Mouse (Mus musculus) kidney, postnatal 0 days (tissue): ENCODE data around the gene Ccdc12. TPM values are rescaled to one million over a fixed set of nuclear protein-coding genes. Genes with fewer than 3 reads are reported as not detected.
A peak's percentile ranks its signal among the peaks of the same experiment; 100 is the strongest.

Source experiments
- ATAC-seq: fragments of 200-750 bp; cut with Nextera tagmentation; replicated peaks from 2 replicates; pipeline ENCODE4 v1.8.0; 2017; ENCODE audit warnings: low read depth, moderate number of reproducible peaks, moderate TSS enrichment, moderate library complexity; ENCODE audit not compliant: low FRiP score
- DNase-seq: peaks from one replicate; pipeline ENCODE4 v3.0.0-alpha.2; 2016; ENCODE audit warnings: low spot score
- H3K27ac ChIP-seq: fragments of 300-500 bp; sonication (generic); 2 replicates; pipeline ENCODE4 v1.5.1; 2014; ENCODE audit warnings: mild to moderate bottlenecking
- H3K27me3 ChIP-seq: fragments of 300-500 bp; sonication (generic); 2 replicates; pipeline ENCODE4 v1.6.1; 2014; ENCODE audit warnings: low read length, mixed read lengths; ENCODE audit not compliant: insufficient read depth
- H3K36me3 ChIP-seq: fragments of 300-500 bp; sonication (generic); 2 replicates; pipeline ENCODE4 v1.6.1; 2014; ENCODE audit warnings: low read length, mixed read lengths; ENCODE audit not compliant: insufficient read depth
- H3K4me1 ChIP-seq: fragments of 300-500 bp; sonication (generic); replicated peaks from 2 replicates; pipeline ENCODE4 v1.6.1; 2014; ENCODE audit warnings: antibody characterized with exemption, low read length, mixed read lengths; ENCODE audit not compliant: insufficient read depth
- H3K4me2 ChIP-seq: fragments of 300-500 bp; sonication (generic); 2 replicates; pipeline ENCODE4 v1.6.1; 2014; ENCODE audit warnings: mild to moderate bottlenecking, low read length, moderate library complexity, mixed read lengths
- H3K4me3 ChIP-seq: fragments of 300-500 bp; sonication (generic); replicated peaks from 2 replicates; pipeline ENCODE4 v1.5.1; 2014; ENCODE audit warnings: low read depth, low read length
- H3K9ac ChIP-seq: fragments of 300-500 bp; sonication (generic); 2 replicates; pipeline ENCODE4 v1.6.1; 2014; ENCODE audit warnings: low read depth, low read length
- H3K9me3 ChIP-seq: fragments of 300-500 bp; sonication (generic); replicated peaks from 2 replicates; pipeline ENCODE4 v1.6.1; 2016; ENCODE audit warnings: low read length, inconsistent platforms, mixed read lengths
- CTCF ChIP-seq: IDR thresholded peaks from 2 replicates; pipeline ENCODE4 v1.5.1; 2016; ENCODE audit warnings: antibody characterized with exemption, low read depth, mild to moderate bottlenecking, moderate library complexity
- WGBS: fragments of 180-500 bp; shearing (Covaris S2); extraction: QIAGEN DNeasy Blood & Tissue Kit; methylation state at CpG from one replicate; pipeline ENCODE4 v1.1.7; 2014; 5-methylcytosine and 5-hydroxymethylcytosine counted together
- polyA plus RNA-seq: library from polyadenylated mRNA; unstranded; fragments of >200 nt; fragmentation: Nextera tagmentation; extraction: Ambion mirVana; gene quantifications from 2 replicates; pipeline ENCODE4 v1.2.1, GENCODE M21; 2015

Ccdc12 gene
- polyA plus RNA-seq, 1 experiment from 2014 or later: 154 TPM

- WGBS: 88% methylated on average over 12 of the region's 12 CpGs
- Histone ChIP-seq H3K9ac (no peak overlapping the region), H3K4me2 (no peak overlapping the region), H3K36me3 (0 out of 2 replicates have a peak, but pooled peaks cover 8% of the 10 kb centered on the region), H3K4me3 (no peak overlapping the region), H3K27ac (no peak overlapping the region), H3K4me1 (peaks cover 3% of the 10 kb centered on the region), H3K27me3 (no peaks in the 10 kb centered on the region), H3K9me3 (no peaks in the 10 kb centered on the region)
- no peak for TF ChIP-seq CTCF
- ATAC-seq: no peak
- no peak for DNase-seq
These were observed 3.2 kb downstream of the Ccdc12 start for GRCm38 (mm10) chr9:110659521-110659920.

- TF ChIP-seq CTCF: no peak
- Histone ChIP-seq H3K27me3 (no peaks in the 10 kb centered on the region), H3K9me3 (no peaks in the 10 kb centered on the region), H3K4me1 (no peaks in the 10 kb centered on the region; the same call in 1 of the 2 replicates), H3K4me2 (no peak overlapping the region), H3K27ac (no peak overlapping the region), H3K4me3 (no peak overlapping the region), H3K36me3 (0 out of 2 replicates have a peak, but pooled peaks cover 8% of the 10 kb centered on the region), H3K9ac (no peak overlapping the region)
- DNase-seq (no peak), ATAC-seq (no peak)
- WGBS: 91% methylated on average over 2 of the region's 2 CpGs
These were observed 3.9 kb downstream of the Ccdc12 start for GRCm38 (mm10) chr9:110660208-110660607.

- no peaks in the 10 kb centered on the region for H3K27me3 ChIP-seq
- peaks cover 2% of the 10 kb centered on the region for H3K4me1 ChIP-seq
- H3K36me3 ChIP-seq: 0 out of 2 replicates have a peak, but pooled peaks cover 8% of the 10 kb centered on the region
- no peak overlapping the region for H3K9ac ChIP-seq
- DNase-seq: no peak
- no peak for TF ChIP-seq CTCF
- H3K9me3 ChIP-seq: no peaks in the 10 kb centered on the region
- H3K4me3 ChIP-seq: no peak overlapping the region
- no peak overlapping the region for H3K4me2 ChIP-seq
- no peak overlapping the region for H3K27ac ChIP-seq
- 65% methylated on average over 7 of the region's 7 CpGs for WGBS
- ATAC-seq: no peak
These were observed 4.7 kb downstream of the Ccdc12 start for GRCm38 (mm10) chr9:110660856-110661612.

- Histone ChIP-seq H3K4me3 (no peak overlapping the region), H3K27ac (no peak overlapping the region), H3K27me3 (no peaks in the 10 kb centered on the region), H3K4me2 (no peak overlapping the region), H3K36me3 (0 out of 2 replicates have a peak, but pooled peaks cover 8% of the 10 kb centered on the region), H3K4me1 (peaks cover 16% of the 10 kb centered on the region), H3K9ac (no peak overlapping the region), H3K9me3 (no peaks in the 10 kb centered on the region)
- whole genome bisulfite sequencing: 81% methylated on average over 1 of the region's 1 CpGs
- TF ChIP-seq CTCF: no peak
- DNase-seq (no peak), ATAC-seq (no peak)
These were observed 6.5 kb downstream of the Ccdc12 start for GRCm38 (mm10) chr9:110662844-110663243.

GRCm38 (mm10) chr9:110665912-110666311 is 9.6 kb downstream of the Ccdc12 start:
- no peaks in the 10 kb centered on the region for H3K36me3 ChIP-seq
- H3K4me3 ChIP-seq: no peak overlapping the region
- WGBS: 23% methylated on average over 4 of the region's 4 CpGs
- DNase-seq: peak; percentile 58
- no peak for ATAC-seq
- peak overlapping the region; percentile 15; the same call in 1 of the 2 replicates for H3K4me2 ChIP-seq
- TF ChIP-seq CTCF: no peak
- no peaks in the 10 kb centered on the region for H3K9me3 ChIP-seq
- H3K4me1 ChIP-seq: peaks cover 18% of the 10 kb centered on the region
- H3K9ac ChIP-seq: no peak overlapping the region
- H3K27me3 ChIP-seq: no peaks in the 10 kb centered on the region
- H3K27ac ChIP-seq: peak overlapping the region; percentile 77

GRCm38 (mm10) chr9:110666374-110666773 is 10.1 kb downstream of the Ccdc12 start:
- H3K4me3 ChIP-seq: no peak overlapping the region
- TF ChIP-seq CTCF: no peak
- WGBS: 27% methylated on average over 8 of the region's 8 CpGs
- no peaks in the 10 kb centered on the region for H3K27me3 ChIP-seq
- H3K4me1 ChIP-seq: peaks cover 18% of the 10 kb centered on the region
- peak overlapping the region; percentile 15; the same call in 1 of the 2 replicates for H3K4me2 ChIP-seq
- no peaks in the 10 kb centered on the region for H3K9me3 ChIP-seq
- peak overlapping the region; percentile 77; the same call in 1 of the 2 replicates for H3K27ac ChIP-seq
- DNase-seq (no peak), ATAC-seq (peak; percentile 47)
- H3K9ac ChIP-seq: 0 out of 2 replicates have a peak overlapping the region, but pooled peaks have one; percentile 3
- no peaks in the 10 kb centered on the region for H3K36me3 ChIP-seq
